Mouse (Mus musculus) subcutaneous adipose tissue, adult 2 months (tissue): ENCODE measurements around the gene Etv4. TPM values are rescaled to one million over a fixed set of nuclear protein-coding genes. Genes with fewer than 3 reads are reported as not detected.

Experiments
- polyA plus RNA-seq: library from polyadenylated mRNA; depleted of rRNA; stranded (reverse); fragments of >200 nt; gene quantifications from 2 replicates; pipeline ENCODE4 v1.2.3, GENCODE M21; 2012; ENCODE audit warnings: low replicate concordance; rRNA removed

Etv4 gene
- polyA plus RNA-seq, result 0.82 and 1.7 TPM in 2 replicates

GRCm38 (mm10) chr11:101785143-101785851, at the start of gene Etv4:
TSS of gene Etv4 (minus strand) at chr11:101785371.

GRCm38 (mm10) chr11:101732518-101733440, 52.4 kb downstream of the Etv4 start, which contains the start of gene Dhx8:
TSS of gene Dhx8 (plus strand) at chr11:101732919.

Other genes with a start within 250 kb of the Etv4 start
- gene Brca1, start 233.4 kb downstream of the Etv4 start, polyA plus RNA-seq, result 0.29 and 2.6 TPM in 2 replicates
- 110 and 123 TPM in 2 replicates for gene Nbr1, start 233.2 kb downstream of the Etv4 start, polyA plus RNA-seq
- 80.3 and 135 TPM in 2 replicates for gene Tmem106a, start 203.1 kb downstream of the Etv4 start, polyA plus RNA-seq
- gene Gm11634, start 186.1 kb downstream of the Etv4 start, polyA plus RNA-seq, result not detected in 2 replicates
- 26.1 and 28.7 TPM in 2 replicates for gene Rdm1, start 158.2 kb downstream of the Etv4 start, polyA plus RNA-seq
- 18.6 and 33.7 TPM in 2 replicates for gene Arl4d, start 119.8 kb downstream of the Etv4 start, polyA plus RNA-seq
- 12.2 and 16.9 TPM in 2 replicates for gene Dhx8, start 52.5 kb downstream of the Etv4 start, polyA plus RNA-seq
- 3.5 and 6.5 TPM in 2 replicates for gene Meox1, start 109.0 kb upstream of the Etv4 start, polyA plus RNA-seq
- gene Sost, start 181.6 kb upstream of the Etv4 start, polyA plus RNA-seq, result 0.06 and 0.28 TPM in 2 replicates
- gene Cfap97d1, start 198.9 kb upstream of the Etv4 start, polyA plus RNA-seq, result not detected in 2 replicates
- 104 and 184 TPM in 2 replicates for gene Dusp3, start 201.6 kb upstream of the Etv4 start, polyA plus RNA-seq
- 5.0 and 8.7 TPM in 2 replicates for gene Mpp3, start 243.1 kb upstream of the Etv4 start, polyA plus RNA-seq